Mouse (Mus musculus): ENCODE results near the gene Foxred1.

The Foxred1 gene

GRCm38 (mm10) chr9:35156002-35156710, 54.7 kb downstream of the Foxred1 start:
- in situ Hi-C loops (cut with MseI, MboI) = loop anchor here (25.0 kb wide), 3 partner anchors 294 to 644 kb away; no protein-coding TSS in a partner anchor
